Mouse (Mus musculus) B cell, adult 2 months (primary cell): ENCODE results near the gene Pigb.

Experiments used
- DNase-seq, 2 experiments: peaks; one replicate each; pipeline ENCODE4 v3.0.0; 2022

Pigb gene

GRCm38 (mm10) chr9:72988706-72989105, 51.5 kb downstream of the Pigb start:
- DNase-seq, result no peak

GRCm38 (mm10) chr9:72987703-72988102, 52.5 kb downstream of the Pigb start:
- no peak for DNase-seq

GRCm38 (mm10) chr9:72985250-72986220, 54.6 kb downstream of the Pigb start, which contains the start of the genes Ccpg1os and Ccpg1:
TSS of gene Ccpg1os (minus strand) at chr9:72985382.
TSS of gene Ccpg1 (plus strand) at chr9:72985429.
- DNase-seq, result peak; percentile 95

- DNase-seq, result no peak
These were observed 57.1 kb downstream of the Pigb start for GRCm38 (mm10) chr9:72983066-72983465.

GRCm38 (mm10) chr9:72975242-72975641, 64.9 kb downstream of the Pigb start:
- DNase-seq, result no peak

- no peak for DNase-seq
These were observed 65.4 kb downstream of the Pigb start for GRCm38 (mm10) chr9:72974734-72975133.

GRCm38 (mm10) chr9:72972984-72973383, 67.2 kb downstream of the Pigb start:
- DNase-seq, result no peak

GRCm38 (mm10) chr9:72972435-72972834, 67.7 kb downstream of the Pigb start:
- no peak for DNase-seq

- DNase-seq, result peak; percentile 31 to 39
These were observed 70.3 kb downstream of the Pigb start for GRCm38 (mm10) chr9:72969874-72970273.

GRCm38 (mm10) chr9:72968349-72969061, 71.7 kb downstream of the Pigb start:
- peak; percentile 50 to 57 for DNase-seq

- DNase-seq, result peak; percentile 38 to 51
These were observed 78.2 kb downstream of the Pigb start for GRCm38 (mm10) chr9:72961959-72962358.

- no peak for DNase-seq
These were observed 78.8 kb downstream of the Pigb start for GRCm38 (mm10) chr9:72961346-72961745.

- peak; percentile 84 to 86 for DNase-seq
These were observed 81.4 kb downstream of the Pigb start, which contains the start of the genes Dyx1c1 and Gm44503 for GRCm38 (mm10) chr9:72958521-72959450. TSS of gene Dyx1c1 (plus strand) at chr9:72958785. TSS of gene Gm44503 (plus strand) at chr9:72958852.
